Mouse (Mus musculus) small intestine, adult 2 months (tissue): ENCODE measurements at regions not wholly inside any gene's neighbourhood (a gene's known extent, or its start where the extent isn't known, plus 50 kb on each side); places are given as distances from the start of the nearest gene placed in this dataset.

Source experiments
- CTCF ChIP-seq: fragments of 200-500 bp; IDR thresholded peaks from 2 replicates; pipeline ENCODE4 v1.5.1; 2012; ENCODE audit warnings: low read depth, mild to moderate bottlenecking, control low read depth, inconsistent platforms, low read length, moderate library complexity, mixed read lengths; ENCODE audit not compliant: insufficient replicate concordance, insufficient read length; ENCODE audit errors: extremely low read depth
- POLR2A ChIP-seq: fragments of 200-500 bp; IDR thresholded peaks from 2 replicates; pipeline ENCODE4 v1.6.1; 2012; ENCODE audit warnings: low read depth, mild to moderate bottlenecking, control low read depth, inconsistent platforms, low read length, moderate library complexity

DNA sequence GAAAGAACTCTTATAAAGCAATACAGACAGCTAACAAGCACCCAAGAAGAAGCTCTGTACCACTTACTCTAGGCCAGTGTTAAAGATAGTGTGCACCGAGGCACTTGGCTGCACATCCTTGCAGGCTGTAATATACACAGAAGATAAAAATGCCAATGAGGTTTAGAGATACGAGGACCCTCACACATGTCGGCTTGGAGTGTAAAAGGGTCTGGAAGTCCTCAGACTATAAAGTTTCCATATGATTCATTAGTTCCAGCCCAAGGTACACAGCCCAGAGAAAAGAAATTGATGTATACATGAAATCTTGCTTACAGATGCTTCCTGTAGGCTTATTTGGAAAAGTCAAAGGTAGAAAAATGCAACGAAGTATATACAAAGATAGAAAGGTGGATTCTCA, 800.3 kb upstream of the Lrrc6 start:
- TF ChIP-seq CTCF = no peak
- TF ChIP-seq POLR2A = no peak
